Comparison of ENCODE assay signal across 8 mouse cellular contexts in the genomic region with DNA sequence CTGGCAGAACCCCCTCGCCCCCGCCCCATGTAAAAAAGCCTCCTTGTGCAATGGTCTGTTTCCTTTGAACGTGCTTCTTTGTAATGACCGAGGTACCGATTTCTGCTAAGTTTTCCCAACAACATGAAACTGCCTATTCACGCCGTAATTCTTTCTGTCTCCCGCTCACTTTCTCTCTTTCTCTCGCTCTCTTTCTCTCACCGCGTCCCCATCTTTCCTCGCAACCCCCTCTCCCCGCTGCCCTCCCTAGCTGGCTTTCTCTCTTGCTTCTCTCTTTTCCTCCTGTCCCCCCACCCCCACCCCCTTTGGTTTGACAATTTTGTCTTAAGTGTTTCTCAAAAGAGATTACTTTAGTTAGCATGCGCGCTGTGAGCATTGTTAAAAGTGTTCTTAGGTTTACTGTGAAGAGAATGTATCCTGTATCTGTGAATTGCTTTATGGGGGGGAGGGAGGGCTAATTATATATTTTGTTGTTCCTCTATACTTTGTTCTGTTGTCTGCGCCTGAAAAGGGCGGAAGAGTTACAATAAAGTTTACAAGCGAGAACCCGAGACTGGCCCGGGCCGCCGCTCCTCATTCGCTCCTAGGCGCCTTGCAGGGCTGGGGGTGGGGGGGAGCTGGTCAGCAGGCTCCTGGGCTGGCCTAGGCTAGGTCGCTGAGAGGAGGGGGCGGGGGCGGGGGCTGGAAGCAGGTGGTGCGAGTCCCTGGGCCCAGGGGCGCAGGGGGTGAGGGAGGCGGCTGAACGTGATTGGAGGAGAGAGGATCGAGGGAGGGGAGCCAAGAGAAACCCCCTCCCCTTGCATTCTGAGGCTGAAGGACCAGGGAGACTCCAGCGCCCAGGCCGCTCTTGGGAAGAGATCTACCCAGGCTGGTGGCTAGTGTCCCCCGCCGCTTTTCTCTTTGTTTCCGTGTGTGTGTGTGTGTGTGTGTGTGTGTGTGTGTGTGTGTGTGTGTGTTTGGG. TPM values are rescaled to one million over a fixed set of nuclear protein-coding genes. Genes with fewer than 3 reads are reported as not detected.
DNase-seq lines count a peak whose midpoint lies in the region; ATAC-seq and TF ChIP-seq lines count a peak whose summit lies in the region.

No protein-coding gene starts in this region.

- intact Hi-C loops in left cerebral cortex, adult 2 months (cut with DNase I), result no loop called here

- 2% methylated on average over 36 of the region's 37 CpGs for WGBS in heart, embryonic 15.5 days
- WGBS in embryonic facial prominence, embryonic 12.5 days, result 1% methylated on average over 35 of the region's 37 CpGs

- H3K9me3 ChIP-seq in heart, embryonic 15.5 days (replicated peaks), result no peaks in the 10 kb centered on the region
- no peaks in the 10 kb centered on the region for H3K9me3 ChIP-seq in embryonic facial prominence, embryonic 12.5 days

- H3K36me3 ChIP-seq in heart, embryonic 15.5 days, result no peaks in the 10 kb centered on the region
- no peaks in the 10 kb centered on the region for H3K36me3 ChIP-seq in embryonic facial prominence, embryonic 12.5 days

- H3K4me1 ChIP-seq in heart, embryonic 15.5 days (replicated peaks), result peaks cover 32% of the 10 kb centered on the region
- 0 out of 2 replicates have a peak, but pooled peaks cover 3% of the 10 kb centered on the region for H3K4me1 ChIP-seq in embryonic facial prominence, embryonic 12.5 days

- TF ChIP-seq CTCF in left cerebral cortex, adult 2 months (IDR thresholded peaks at IDR 0.05), result no peak

- no peak; the same call in 1 of the 2 replicates for ATAC-seq in heart, embryonic 15.5 days (replicated peaks; ENCODE audit: insufficient number of reproducible peaks, insufficient read depth, low FRiP score, low read depth)
- ATAC-seq in embryonic facial prominence, embryonic 12.5 days (ENCODE audit: insufficient number of reproducible peaks, insufficient read depth, low FRiP score, low TSS enrichment), result no peak

- DNase-seq in heart, adult 8-10 months (ENCODE audit: low spot score), result no peak
- DNase-seq in kidney, postnatal 10 days, result peak; percentile 90
- peak; percentile 73 for DNase-seq in neural tube, embryonic 10.5 days (ENCODE audit: extremely low spot score, low spot score)
- no peak for DNase-seq in layer of hippocampus, adult 11-12 months (ENCODE audit: low spot score)
- DNase-seq in left cerebral cortex, adult 2 months (ENCODE audit: extremely low spot score in 1 of 2, low spot score in 2 of 2), result no peak
- no peak for DNase-seq in thymus, postnatal 10 days (ENCODE audit: low spot score in 2 of 2)

- H3K4me2 ChIP-seq in heart, embryonic 15.5 days, result peak overlapping the region; percentile 68
- 0 out of 2 replicates have a peak overlapping the region, but pooled peaks have one; percentile 34 for H3K4me2 ChIP-seq in embryonic facial prominence, embryonic 12.5 days (replicated peaks)

- H3K4me3 ChIP-seq in heart, embryonic 15.5 days, result peak overlapping the region; percentile 50
- H3K4me3 ChIP-seq in embryonic facial prominence, embryonic 12.5 days, result no peak overlapping the region
- H3K4me3 ChIP-seq in left cerebral cortex, adult 2 months, result no peak overlapping the region

- no peak overlapping the region for H3K9ac ChIP-seq in heart, embryonic 15.5 days
- no peak overlapping the region for H3K9ac ChIP-seq in embryonic facial prominence, embryonic 12.5 days

- H3K27me3 ChIP-seq in heart, embryonic 15.5 days, result peaks cover 96% of the 10 kb centered on the region
- H3K27me3 ChIP-seq in embryonic facial prominence, embryonic 12.5 days, result peaks cover 98% of the 10 kb centered on the region

- H3K27ac ChIP-seq in heart, embryonic 15.5 days, result no peak overlapping the region
- no peak overlapping the region for H3K27ac ChIP-seq in embryonic facial prominence, embryonic 12.5 days
- H3K27ac ChIP-seq in left cerebral cortex, adult 2 months, result no peak overlapping the region

RNA-seq across cellular contexts. Expression of gene Hoxb7, which starts 1.4 kb away (rescaled TPM):
- 0.25 and 0.32 TPM in 2 replicates for polyA plus RNA-seq in heart, embryonic 15.5 days (2015; fragmentation: Nextera tagmentation; extraction: Ambion mirVana)
- not detected for total RNA-seq in heart, adult 8-10 months (2022)
- not detected in 2 replicates for polyA plus RNA-seq in embryonic facial prominence, embryonic 12.5 days (2016; fragmentation: Nextera tagmentation; extraction: Ambion mirVana)
- total RNA-seq in left cerebral cortex, adult 2 months (2021), result not detected

RNA-seq across cellular contexts. Expression of gene Hoxb8, which starts 3.3 kb away (rescaled TPM):
- polyA plus RNA-seq in heart, embryonic 15.5 days (2015; fragmentation: Nextera tagmentation; extraction: Ambion mirVana), result 0.08 TPM in 1 of 2 replicates, not detected in the other
- total RNA-seq in heart, adult 8-10 months (2022), result not detected
- not detected in 2 replicates for polyA plus RNA-seq in embryonic facial prominence, embryonic 12.5 days (2016; fragmentation: Nextera tagmentation; extraction: Ambion mirVana)
- not detected for total RNA-seq in left cerebral cortex, adult 2 months (2021)

RNA-seq across cellular contexts. Expression of gene Hoxb6, which starts 7.2 kb away (rescaled TPM):
- 0.49 and 1.2 TPM in 2 replicates for polyA plus RNA-seq in heart, embryonic 15.5 days (2015; fragmentation: Nextera tagmentation; extraction: Ambion mirVana)
- total RNA-seq in heart, adult 8-10 months (2022), result not detected
- not detected in 2 replicates for polyA plus RNA-seq in embryonic facial prominence, embryonic 12.5 days (2016; fragmentation: Nextera tagmentation; extraction: Ambion mirVana)
- total RNA-seq in left cerebral cortex, adult 2 months (2021), result not detected

RNA-seq across cellular contexts. Expression of gene Hoxb9, which starts 13.8 kb away (rescaled TPM):
- 0.06 TPM in 1 of 2 replicates, not detected in the other for polyA plus RNA-seq in heart, embryonic 15.5 days (2015; fragmentation: Nextera tagmentation; extraction: Ambion mirVana)
- total RNA-seq in heart, adult 8-10 months (2022), result not detected
- polyA plus RNA-seq in embryonic facial prominence, embryonic 12.5 days (2016; fragmentation: Nextera tagmentation; extraction: Ambion mirVana), result 0.09 TPM in 2 replicates
- not detected for total RNA-seq in left cerebral cortex, adult 2 months (2021)

RNA-seq across cellular contexts. Expression of gene Hoxb5, which starts 18.1 kb away (rescaled TPM):
- 1.4 and 3.3 TPM in 2 replicates for polyA plus RNA-seq in heart, embryonic 15.5 days (2015; fragmentation: Nextera tagmentation; extraction: Ambion mirVana)
- total RNA-seq in heart, adult 8-10 months (2022), result under 1 TPM in 1 of 4 experiments, not detected in 3; 0.11 TPM
- 0.38 TPM in 1 of 2 replicates, not detected in the other for polyA plus RNA-seq in embryonic facial prominence, embryonic 12.5 days (2016; fragmentation: Nextera tagmentation; extraction: Ambion mirVana)
- total RNA-seq in left cerebral cortex, adult 2 months (2021), result not detected

Comparison
In these comparisons a context has a peak if more than half of its experiments do, and no peak if none do; other contexts are left out.
1. DNase-seq: peak in kidney, postnatal 10 days (single experiment) and neural tube, embryonic 10.5 days (single experiment); none in heart, adult 8-10 months (single experiment), layer of hippocampus, adult 11-12 months (single experiment), left cerebral cortex, adult 2 months (0 of 2) and thymus, postnatal 10 days (0 of 2).